Mouse (Mus musculus) kidney, adult 9 months (tissue): ENCODE measurements around the gene Galnt11.
A peak's percentile ranks its signal among the peaks of the same experiment; 100 is the strongest.
"Not testable (repeated sequence)": the region's sequence is repeated elsewhere in the genome, so short reads cannot be mapped to it uniquely, and the experiment has no call there.

Experiments used
- DNase-seq: peaks from one replicate; pipeline ENCODE4 v3.0.0; 2022

The Galnt11 gene

GRCm38 (mm10) chr5:25221604-25222003 is at the start of gene Galnt11:
Gene Galnt11 (plus strand): TSS chr5:25221904.
- DNase-seq: no peak

GRCm38 (mm10) chr5:25177937-25178336 is 43.8 kb upstream of the Galnt11 start:
- DNase-seq: not testable (repeated sequence)

DNA sequence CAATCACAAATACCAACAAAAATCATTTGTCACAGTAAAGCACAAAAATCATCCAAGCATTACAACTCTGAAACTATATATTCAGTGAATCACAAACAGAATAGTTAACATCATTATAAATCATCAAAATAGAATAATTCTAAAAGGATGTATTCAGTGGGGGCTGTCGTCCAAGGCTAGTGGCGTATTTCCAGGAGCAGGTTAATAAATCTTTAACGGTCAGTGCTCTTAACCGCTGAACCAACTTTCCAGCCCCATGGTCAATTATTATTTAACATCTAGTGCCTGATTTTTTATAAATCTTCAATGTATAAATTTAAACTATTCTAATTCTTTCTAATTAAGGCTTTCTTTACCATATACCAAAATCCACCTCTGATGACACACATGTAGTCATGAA is 43.2 kb upstream of the Galnt11 start:
- DNase-seq: peak; percentile 73

- peak; percentile 34 for DNase-seq
Measured at GRCm38 (mm10) chr5:25179284-25179683, 42.4 kb upstream of the Galnt11 start.

DNA sequence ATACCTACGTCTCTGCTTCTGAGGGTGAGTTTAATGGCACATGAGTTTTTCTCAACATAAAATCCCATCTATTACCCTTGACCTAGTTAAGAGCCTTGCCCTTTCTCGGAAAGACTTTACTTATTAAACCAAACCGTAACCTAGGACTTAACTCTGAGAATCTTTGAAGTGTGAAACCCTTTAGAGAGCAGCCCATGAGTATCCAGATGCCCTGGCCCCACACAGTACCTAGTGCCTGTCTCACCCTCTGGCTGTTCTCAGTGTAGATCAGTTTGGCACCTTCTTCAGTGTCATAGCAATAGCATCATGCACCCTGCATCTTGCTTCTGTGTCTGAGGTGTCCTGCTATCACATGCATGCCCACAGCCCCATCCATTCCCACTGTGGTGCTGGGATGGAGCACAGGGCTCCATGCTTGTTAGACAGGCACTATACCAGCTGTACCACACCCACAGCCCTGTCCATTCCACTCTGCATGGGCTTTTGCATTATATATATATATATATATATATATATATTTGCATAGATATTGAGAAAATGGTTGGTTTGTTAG is 41.7 kb upstream of the Galnt11 start:
- DNase-seq: peak; percentile 82

DNA sequence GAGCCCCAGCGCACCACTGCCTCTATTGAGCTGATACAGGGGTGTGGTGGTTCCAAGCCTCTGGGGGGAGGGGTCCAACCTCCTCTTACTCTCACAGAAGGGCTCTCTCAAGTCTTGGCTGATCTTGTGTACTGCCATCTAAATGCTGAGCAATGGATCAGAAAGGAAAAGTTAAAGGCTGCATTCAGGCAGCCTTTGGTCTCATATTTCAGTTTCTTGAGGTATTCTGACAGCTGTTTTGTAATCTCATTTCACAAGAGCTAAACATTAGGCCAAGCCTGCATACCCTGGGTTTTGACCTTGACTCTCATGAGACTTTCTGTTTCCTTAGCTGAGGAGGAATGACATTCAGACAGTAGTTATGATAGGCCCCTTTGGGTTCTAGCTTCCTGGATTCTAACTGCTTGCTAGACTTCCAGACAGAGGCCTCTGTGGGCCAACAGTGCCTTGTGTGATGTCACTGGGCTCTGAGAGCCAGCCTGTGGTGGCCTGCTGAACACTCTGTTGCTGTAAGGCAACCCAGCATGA is 40.6 kb upstream of the Galnt11 start, which contains the start of gene Galntl5:
Galntl5 (plus strand) TSS at position 457 of the 528 bp plus-strand sequence.
- DNase-seq: peak; percentile 66

GRCm38 (mm10) chr5:25183595-25183994 is 38.1 kb upstream of the Galnt11 start:
- no peak for DNase-seq

DNA sequence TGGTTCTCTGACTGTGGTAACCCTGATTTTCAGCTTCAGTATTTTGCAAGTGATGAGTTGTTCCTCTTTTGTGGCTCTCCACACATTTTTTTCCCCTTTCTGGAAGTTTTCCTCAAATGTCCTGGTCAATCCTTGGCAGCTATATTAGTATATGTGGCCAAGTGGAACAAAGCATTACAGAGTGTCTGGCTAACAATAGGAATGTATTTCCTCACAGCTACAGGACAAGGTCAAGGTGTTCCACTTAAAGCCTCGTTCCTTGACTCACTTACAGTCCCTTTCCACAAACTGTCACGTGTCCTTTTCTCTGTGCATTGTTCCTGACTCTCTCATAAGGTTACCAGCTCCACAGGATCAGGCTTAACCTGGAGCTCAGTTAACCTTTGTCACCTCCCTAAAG is 37.1 kb upstream of the Galnt11 start:
- DNase-seq: no peak

- peak; percentile 88 for DNase-seq
Measured at GRCm38 (mm10) chr5:25187727-25188126, 34.0 kb upstream of the Galnt11 start.

GRCm38 (mm10) chr5:25188802-25189201 is 32.9 kb upstream of the Galnt11 start:
- peak; percentile 87 for DNase-seq

GRCm38 (mm10) chr5:25190521-25190920 is 31.2 kb upstream of the Galnt11 start:
- no peak for DNase-seq

- no peak for DNase-seq
Measured at GRCm38 (mm10) chr5:25211872-25212271, 9.8 kb upstream of the Galnt11 start.

DNA sequence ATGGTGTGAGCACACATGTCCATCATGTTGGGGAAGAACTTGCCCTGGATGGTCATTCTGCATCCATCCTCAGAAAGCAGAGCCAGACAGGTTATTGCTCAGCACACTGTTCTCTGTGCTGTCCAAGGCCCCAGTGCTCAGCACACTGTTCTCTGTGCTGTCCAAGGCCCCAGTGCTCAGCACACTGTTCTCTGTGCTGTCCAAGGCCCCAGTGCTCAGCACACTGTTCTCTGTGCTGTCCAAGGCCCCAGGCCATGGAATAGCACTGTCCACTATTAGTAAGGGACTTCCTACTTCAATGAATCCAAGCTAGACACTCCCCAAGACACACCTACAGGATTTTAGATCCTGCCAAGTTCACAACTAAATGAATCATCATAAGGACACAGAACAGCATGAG is 8.5 kb upstream of the Galnt11 start:
- not testable (repeated sequence) for DNase-seq

GRCm38 (mm10) chr5:25215006-25215405 is 6.7 kb upstream of the Galnt11 start:
- DNase-seq: no peak

DNA sequence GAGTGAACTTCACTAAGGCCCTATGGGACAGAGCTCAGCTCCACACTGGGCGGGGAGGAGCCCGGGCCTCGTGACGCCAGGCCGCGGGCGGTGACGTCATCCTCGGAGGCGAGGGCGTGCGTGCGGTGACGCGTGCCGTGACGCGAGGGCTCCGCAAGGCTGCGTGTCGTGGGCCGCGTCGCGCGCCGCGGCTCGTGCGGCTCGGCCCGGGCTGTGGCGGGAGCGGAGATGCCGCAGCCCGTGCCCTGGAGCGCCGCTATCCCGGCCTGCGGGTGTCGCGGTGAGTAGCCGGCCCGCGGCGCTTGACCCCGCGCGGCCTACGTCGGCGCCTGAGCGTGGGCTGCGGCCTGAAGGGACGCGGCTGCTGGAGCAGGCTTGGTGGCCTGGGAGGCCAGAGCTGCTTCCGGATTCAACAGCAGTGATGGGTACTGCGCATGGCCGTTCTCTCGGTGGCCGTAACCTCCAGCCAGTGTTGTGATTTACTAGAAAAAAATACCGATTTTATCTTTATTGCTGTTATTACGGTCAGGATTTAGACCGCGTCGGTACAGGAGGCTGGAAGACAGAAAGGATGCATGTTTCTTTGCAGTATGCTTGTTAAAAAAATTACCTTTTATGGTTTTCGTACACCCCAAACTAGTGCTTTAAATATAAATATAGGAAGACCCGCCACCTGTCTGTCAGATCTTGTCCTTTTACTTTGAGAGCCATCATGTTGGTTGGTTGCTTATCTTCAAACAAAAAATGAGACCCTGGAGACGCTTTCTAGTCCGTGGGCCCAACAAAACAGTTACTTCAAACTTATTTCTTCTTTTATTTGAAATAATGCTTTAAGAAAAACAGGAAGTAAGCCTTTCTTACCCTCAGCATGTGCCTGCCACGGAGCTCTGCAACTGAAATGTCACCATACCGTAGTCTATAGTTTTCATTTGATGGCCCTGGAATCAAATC is 1.3 kb downstream of the Galnt11 start, which contains the start of gene E130116L18Rik:
E130116L18Rik (minus strand) TSS at position 402 of the 951 bp plus-strand sequence.
- DNase-seq: peak; percentile 88

- peak; percentile 81 for DNase-seq
Measured at GRCm38 (mm10) chr5:25224377-25224776, 2.7 kb downstream of the Galnt11 start.

GRCm38 (mm10) chr5:25243101-25243500 is 21.4 kb downstream of the Galnt11 start:
- DNase-seq: peak; percentile 76

GRCm38 (mm10) chr5:25245806-25246472 is 24.2 kb downstream of the Galnt11 start:
- peak; percentile 72 for DNase-seq

- DNase-seq: peak; percentile 78
Measured at GRCm38 (mm10) chr5:25246473-25246865, 24.8 kb downstream of the Galnt11 start.

- DNase-seq: peak; percentile 92
Measured at GRCm38 (mm10) chr5:25247036-25247435, 25.3 kb downstream of the Galnt11 start.

DNA sequence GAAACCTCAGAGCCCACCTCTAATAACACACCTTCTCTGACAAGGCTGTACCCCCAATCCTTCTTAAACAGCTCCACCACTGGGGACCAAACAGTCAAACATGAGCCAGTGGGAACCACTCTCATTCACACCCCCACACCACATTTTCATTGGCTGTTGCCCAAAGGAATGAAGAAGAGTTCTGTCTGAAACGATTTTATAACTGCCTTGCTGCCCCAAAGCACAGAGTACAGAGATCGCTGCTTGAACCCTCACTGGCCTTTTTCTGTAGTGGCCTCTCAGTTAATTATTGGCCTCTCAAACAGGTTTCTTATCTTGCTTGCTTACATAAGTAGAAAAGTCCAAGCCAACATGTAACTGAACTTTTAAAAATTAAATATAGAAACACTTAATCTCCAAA is 30.7 kb downstream of the Galnt11 start:
- DNase-seq: peak; percentile 94

DNA sequence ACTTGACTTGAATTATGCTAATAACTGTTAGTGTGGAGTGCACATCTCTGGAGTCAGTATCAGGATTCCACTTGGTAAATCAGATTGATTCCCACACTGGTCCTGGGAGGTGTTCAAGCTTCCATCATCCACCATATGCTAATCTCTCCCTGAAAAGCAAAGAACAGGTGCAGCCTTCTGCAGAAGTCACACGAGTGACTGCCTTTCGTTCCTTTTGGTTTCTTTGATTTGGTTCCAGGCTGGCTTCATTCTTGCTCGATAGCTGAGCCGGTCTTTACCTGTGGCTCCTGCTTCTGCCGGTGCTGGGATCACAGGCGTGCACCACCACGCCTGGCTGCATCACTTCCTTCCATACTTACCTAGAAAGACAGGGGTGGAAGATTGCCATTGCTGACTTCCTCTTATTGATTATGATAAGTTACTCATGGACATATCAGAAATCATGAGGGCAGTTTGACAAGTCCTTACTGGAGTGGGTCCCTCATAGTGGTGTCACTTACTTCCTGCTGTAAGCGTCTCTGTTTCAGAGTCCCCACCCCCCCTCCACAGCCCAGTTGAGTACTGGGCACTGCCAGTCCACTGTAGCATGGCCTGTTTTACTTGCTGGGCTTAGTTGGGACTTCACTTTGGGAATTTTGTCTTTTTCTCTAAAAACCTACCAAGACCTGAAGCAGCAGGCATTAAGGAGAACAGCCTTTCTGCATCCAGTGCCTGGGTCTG is 31.3 kb downstream of the Galnt11 start:
- no peak for DNase-seq
